Mouse (Mus musculus): ENCODE measurements around the gene Aspm. TPM values are rescaled to one million over a fixed set of nuclear protein-coding genes. Genes with fewer than 3 reads are reported as not detected.

Aspm gene
- polyA plus RNA-seq, 1 experiment, result 2.4 TPM

GRCm38 (mm10) chr1:139421521-139421874 lies 33.1 kb upstream of the Aspm start:
- Histone ChIP-seq H3K4me3 (peak overlapping the region; percentile 80), H3ac (ENCODE audit: control insufficient read depth, insufficient read length) (peak overlapping the region; percentile 67), H3K27me3 (ENCODE audit: control insufficient read depth, insufficient read depth, insufficient read length) (no peaks in the 10 kb centered on the region), H3K79me2 (ENCODE audit: control insufficient read depth, insufficient read depth) (peaks cover 40% of the 10 kb centered on the region), H3K4me2 (ENCODE audit: low read depth) (peak overlapping the region; percentile 99), H3K36me3 (ENCODE audit: control insufficient read depth, insufficient read depth) (peaks cover 5% of the 10 kb centered on the region)
- no peak for TF ChIP-seq MAX (IDR thresholded peaks at IDR 0.05; ENCODE audit: low read depth)
- no peak for TF ChIP-seq POLR2A (IDR thresholded peaks at IDR 0.05; ENCODE audit: insufficient read length, low read depth)
- TF ChIP-seq POLR2AphosphoS2 (IDR thresholded peaks at IDR 0.05; ENCODE audit: insufficient read length, low read depth), result no peak
- TF ChIP-seq TCF3 (IDR thresholded peaks at IDR 0.05; ENCODE audit: insufficient read length, low read depth), result no peak
- TF ChIP-seq MYOD1 (IDR thresholded peaks at IDR 0.05; ENCODE audit: control insufficient read depth in 1 of 3, insufficient read length in 2 of 3, low read depth in 2 of 3), result no peak
- no peak for TF ChIP-seq CEBPB (IDR thresholded peaks at IDR 0.05; ENCODE audit: insufficient read depth, poor library complexity, severe bottlenecking)
- no peak for TF ChIP-seq USF1 (IDR thresholded peaks at IDR 0.05; ENCODE audit: low read depth)
- no peak for TF ChIP-seq TCF12 (IDR thresholded peaks at IDR 0.05; ENCODE audit: insufficient read depth, poor library complexity, severe bottlenecking)
- TF ChIP-seq MYOG (IDR thresholded peaks at IDR 0.05; ENCODE audit: control insufficient read depth in 1 of 3, insufficient read depth in 1 of 3, insufficient read length in 2 of 3, low read depth in 2 of 3), result no peak
- no peak for TF ChIP-seq SRF (IDR thresholded peaks at IDR 0.05; ENCODE audit: control insufficient read depth, insufficient read length, low read depth)
- no peak for TF ChIP-seq E2F4 (IDR thresholded peaks at IDR 0.05; ENCODE audit: insufficient read depth)
- no peak for TF ChIP-seq REST (IDR thresholded peaks at IDR 0.05; ENCODE audit: insufficient read depth, insufficient read length)

- Histone ChIP-seq H3K27me3 (ENCODE audit: control insufficient read depth, insufficient read depth, insufficient read length) (no peaks in the 10 kb centered on the region), H3K4me2 (ENCODE audit: low read depth) (peak within 1 kb of the TSS; percentile 99), H3ac (ENCODE audit: control insufficient read depth, insufficient read length) (peak within 1 kb of the TSS; percentile 67), H3K79me2 (ENCODE audit: control insufficient read depth, insufficient read depth) (peaks cover 46% of the 10 kb centered on the region), H3K4me3 (peak within 1 kb of the TSS; percentile 80), H3K36me3 (ENCODE audit: control insufficient read depth, insufficient read depth) (peaks cover 5% of the 10 kb centered on the region)
- peak; percentile 36 for TF ChIP-seq POLR2AphosphoS2 (IDR thresholded peaks at IDR 0.05; ENCODE audit: insufficient read length, low read depth)
- no peak for TF ChIP-seq MAX (IDR thresholded peaks at IDR 0.05; ENCODE audit: low read depth)
- no peak for TF ChIP-seq USF1 (IDR thresholded peaks at IDR 0.05; ENCODE audit: low read depth)
- TF ChIP-seq TCF3 (IDR thresholded peaks at IDR 0.05; ENCODE audit: insufficient read length, low read depth), result no peak
- TF ChIP-seq MYOD1 (IDR thresholded peaks at IDR 0.05; ENCODE audit: control insufficient read depth in 1 of 3, insufficient read length in 2 of 3, low read depth in 2 of 3), result no peak
- peak; percentile 72 for TF ChIP-seq POLR2A (IDR thresholded peaks at IDR 0.05; ENCODE audit: insufficient read length, low read depth)
These were observed 32.4 kb upstream of the Aspm start, which contains the start of gene Zbtb41 for GRCm38 (mm10) chr1:139421875-139422791. TSS of gene Zbtb41 (plus strand) at chr1:139422288.

GRCm38 (mm10) chr1:139422941-139423340 lies 31.6 kb upstream of the Aspm start:
- peak overlapping the region; percentile 80 for H3K4me3 ChIP-seq
- H3K27me3 ChIP-seq (ENCODE audit: control insufficient read depth, insufficient read depth, insufficient read length), result no peaks in the 10 kb centered on the region
- peak overlapping the region; percentile 67 for H3ac ChIP-seq (ENCODE audit: control insufficient read depth, insufficient read length)
- H3K79me2 ChIP-seq (ENCODE audit: control insufficient read depth, insufficient read depth), result peaks cover 47% of the 10 kb centered on the region
- peaks cover 5% of the 10 kb centered on the region for H3K36me3 ChIP-seq (ENCODE audit: control insufficient read depth, insufficient read depth)
- no peak for TF ChIP-seq E2F4 (IDR thresholded peaks at IDR 0.05; ENCODE audit: insufficient read depth)
- peak overlapping the region; percentile 98 for H3K4me2 ChIP-seq (ENCODE audit: low read depth)

- no peaks in the 10 kb centered on the region for H3K27me3 ChIP-seq (ENCODE audit: control insufficient read depth, insufficient read depth, insufficient read length)
- peak overlapping the region; percentile 98 for H3K4me2 ChIP-seq (ENCODE audit: low read depth)
- TF ChIP-seq CEBPB (IDR thresholded peaks at IDR 0.05; ENCODE audit: insufficient read depth, poor library complexity, severe bottlenecking) (no peak), POLR2A (IDR thresholded peaks at IDR 0.05; ENCODE audit: insufficient read length, low read depth) (no peak), E2F4 (IDR thresholded peaks at IDR 0.05; ENCODE audit: insufficient read depth) (no peak)
- H3K4me3 ChIP-seq, result peak overlapping the region; percentile 80
- H3K79me2 ChIP-seq (ENCODE audit: control insufficient read depth, insufficient read depth), result peaks cover 47% of the 10 kb centered on the region
- peaks cover 6% of the 10 kb centered on the region for H3K36me3 ChIP-seq (ENCODE audit: control insufficient read depth, insufficient read depth)
- no peak overlapping the region for H3ac ChIP-seq (ENCODE audit: control insufficient read depth, insufficient read length)
These were observed 30.6 kb upstream of the Aspm start for GRCm38 (mm10) chr1:139423931-139424330.

- H3ac ChIP-seq (ENCODE audit: control insufficient read depth, insufficient read length), result no peak overlapping the region
- no peaks in the 10 kb centered on the region for H3K27me3 ChIP-seq (ENCODE audit: control insufficient read depth, insufficient read depth, insufficient read length)
- TF ChIP-seq SRF (IDR thresholded peaks at IDR 0.05; ENCODE audit: control insufficient read depth, insufficient read length, low read depth) (no peak), POLR2A (IDR thresholded peaks at IDR 0.05; ENCODE audit: insufficient read length, low read depth) (no peak), MYOD1 (IDR thresholded peaks at IDR 0.05; ENCODE audit: control insufficient read depth in 1 of 3, insufficient read length in 2 of 3, low read depth in 2 of 3) (no peak), MAX (IDR thresholded peaks at IDR 0.05; ENCODE audit: low read depth) (no peak), TCF3 (IDR thresholded peaks at IDR 0.05; ENCODE audit: insufficient read length, low read depth) (no peak), CEBPB (IDR thresholded peaks at IDR 0.05; ENCODE audit: insufficient read depth, poor library complexity, severe bottlenecking) (no peak), USF1 (IDR thresholded peaks at IDR 0.05; ENCODE audit: low read depth) (no peak), TCF12 (IDR thresholded peaks at IDR 0.05; ENCODE audit: insufficient read depth, poor library complexity, severe bottlenecking) (no peak), MYOG (IDR thresholded peaks at IDR 0.05; ENCODE audit: control insufficient read depth in 1 of 3, insufficient read depth in 1 of 3, insufficient read length in 2 of 3, low read depth in 2 of 3) (no peak), E2F4 (IDR thresholded peaks at IDR 0.05; ENCODE audit: insufficient read depth) (no peak), POLR2AphosphoS2 (IDR thresholded peaks at IDR 0.05; ENCODE audit: insufficient read length, low read depth) (no peak), REST (IDR thresholded peaks at IDR 0.05; ENCODE audit: insufficient read depth, insufficient read length) (no peak)
- H3K36me3 ChIP-seq (ENCODE audit: control insufficient read depth, insufficient read depth), result peaks cover 11% of the 10 kb centered on the region
- peak overlapping the region; percentile 80 for H3K4me3 ChIP-seq
- peaks cover 47% of the 10 kb centered on the region for H3K79me2 ChIP-seq (ENCODE audit: control insufficient read depth, insufficient read depth)
- H3K4me2 ChIP-seq (ENCODE audit: low read depth), result peak overlapping the region; percentile 98
These were observed 29.6 kb upstream of the Aspm start for GRCm38 (mm10) chr1:139425006-139425405.
